Mouse (Mus musculus) thymus, adult 2 months (tissue): ENCODE results near the gene Slc7a8. TPM values are rescaled to one million over a fixed set of nuclear protein-coding genes. Genes with fewer than 3 reads are reported as not detected.
A peak's percentile ranks its signal among the peaks of the same experiment; 100 is the strongest.

Experiments used
- DNase-seq: peaks from one replicate; pipeline ENCODE4 v3.0.0; 2021
- H3K27ac ChIP-seq: fragments of 200-500 bp; 2 replicates; pipeline ENCODE4 v1.5.1; 2012; ENCODE audit warnings: low read length, control low read depth; ENCODE audit not compliant: control insufficient read depth, insufficient read depth
- H3K27me3 ChIP-seq: fragments of 200-500 bp; 2 replicates; pipeline ENCODE4 v1.6.1; 2012; ENCODE audit warnings: mild to moderate bottlenecking, low read length, moderate library complexity, mixed read lengths; ENCODE audit not compliant: control insufficient read depth, insufficient read depth
- H3K36me3 ChIP-seq: fragments of 200-500 bp; 2 replicates; pipeline ENCODE4 v1.6.1; 2012; ENCODE audit warnings: mild to moderate bottlenecking, low read length, moderate library complexity; ENCODE audit not compliant: control insufficient read depth, insufficient read depth
- H3K4me1 ChIP-seq: fragments of 200-500 bp; replicated peaks from 2 replicates; pipeline ENCODE4 v1.6.1; 2012; ENCODE audit warnings: low read length; ENCODE audit not compliant: control insufficient read depth, insufficient read depth
- H3K4me3 ChIP-seq: fragments of 200-500 bp; 2 replicates; pipeline ENCODE4 v1.5.1; 2012; ENCODE audit warnings: mild to moderate bottlenecking, low read length, control low read depth, moderate library complexity; ENCODE audit not compliant: control insufficient read depth, insufficient read depth
- CTCF ChIP-seq: fragments of 200-500 bp; IDR thresholded peaks from 2 replicates; pipeline ENCODE4 v1.5.1; 2012; ENCODE audit warnings: mild to moderate bottlenecking, control low read depth, low read length, moderate library complexity, borderline replicate concordance; ENCODE audit not compliant: control insufficient read depth, poor library complexity, insufficient read depth; ENCODE audit errors: extremely low read depth
- POLR2A ChIP-seq: fragments of 200-500 bp; IDR thresholded peaks from 2 replicates; pipeline ENCODE4 v1.6.1; 2012; ENCODE audit warnings: mild to moderate bottlenecking, low read length, control low read depth, moderate library complexity; ENCODE audit not compliant: control insufficient read depth, poor library complexity, insufficient read depth; ENCODE audit errors: extremely low read depth
- WGBS: fragments of 180-500 bp; shearing (Covaris S2); methylation state at CpG from one replicate; pipeline ENCODE4 v1.1.7; 2018; 5-methylcytosine and 5-hydroxymethylcytosine counted together
- polyA plus RNA-seq: library from polyadenylated mRNA; depleted of rRNA; stranded (reverse); fragments of >200 nt; gene quantifications from 2 replicates; pipeline ENCODE4 v1.2.3, GENCODE M21; 2012

The Slc7a8 gene
- polyA plus RNA-seq, 1 experiment: 11.6 TPM

- Histone ChIP-seq H3K4me1 (no peaks in the 10 kb centered on the region), H3K36me3 (no peaks in the 10 kb centered on the region), H3K27ac (no peak overlapping the region), H3K4me3 (no peak overlapping the region), H3K27me3 (no peaks in the 10 kb centered on the region)
- TF ChIP-seq CTCF (no peak), POLR2A (no peak)
- no peak for DNase-seq
- WGBS: 88% methylated on average over 7 of the region's 7 CpGs
Measured at GRCm38 (mm10) chr14:54720654-54721350, 60.9 kb downstream of the Slc7a8 start.

GRCm38 (mm10) chr14:54720041-54720440, 61.7 kb downstream of the Slc7a8 start:
- Histone ChIP-seq H3K4me1 (peaks cover under 1% of the 10 kb centered on the region), H3K36me3 (no peaks in the 10 kb centered on the region), H3K27ac (no peak overlapping the region), H3K4me3 (no peak overlapping the region), H3K27me3 (no peaks in the 10 kb centered on the region)
- DNase-seq: no peak
- TF ChIP-seq CTCF: no peak
- 97% methylated on average over 11 of the region's 11 CpGs for WGBS

GRCm38 (mm10) chr14:54715402-54715801, 66.3 kb downstream of the Slc7a8 start:
- WGBS: 95% methylated on average over 1 of the region's 1 CpGs

GRCm38 (mm10) chr14:54714617-54715081, 67.1 kb downstream of the Slc7a8 start:
- Histone ChIP-seq H3K27me3 (no peaks in the 10 kb centered on the region; the same call in 1 of the 2 replicates), H3K36me3 (no peaks in the 10 kb centered on the region), H3K27ac (peak overlapping the region; percentile 18; the same call in 1 of the 2 replicates), H3K4me3 (peak overlapping the region; percentile 31), H3K4me1 (peaks cover 13% of the 10 kb centered on the region)
- TF ChIP-seq CTCF: 0 out of 2 replicates have a peak, but pooled peaks have one; percentile 17
- TF ChIP-seq POLR2A: no peak
- peak; percentile 64 for DNase-seq
- 1% methylated on average over 15 of the region's 15 CpGs for WGBS

More at GRCm38 (mm10) chr14:54715402-54715801, 66.3 kb downstream of the Slc7a8 start:
- TF ChIP-seq CTCF: no peak
- TF ChIP-seq POLR2A: no peak
- peaks cover 13% of the 10 kb centered on the region for H3K4me1 ChIP-seq
- H3K27ac ChIP-seq: no peak overlapping the region
- no peak for DNase-seq
- no peaks in the 10 kb centered on the region; the same call in 1 of the 2 replicates for H3K27me3 ChIP-seq
- H3K36me3 ChIP-seq: no peaks in the 10 kb centered on the region
- no peak overlapping the region for H3K4me3 ChIP-seq

- DNase-seq: peak; percentile 69
Measured at GRCm38 (mm10) chr14:54714121-54714520, 67.6 kb downstream of the Slc7a8 start.

GRCm38 (mm10) chr14:54712861-54713260, 68.9 kb downstream of the Slc7a8 start:
- 54% methylated on average over 8 of the region's 8 CpGs for WGBS
- H3K4me1 ChIP-seq: peaks cover 13% of the 10 kb centered on the region
- TF ChIP-seq POLR2A (no peak), CTCF (no peak)
- no peak for DNase-seq
- H3K27ac ChIP-seq: no peak overlapping the region
- no peaks in the 10 kb centered on the region; the same call in 1 of the 2 replicates for H3K27me3 ChIP-seq
- H3K36me3 ChIP-seq: no peaks in the 10 kb centered on the region
- no peak overlapping the region for H3K4me3 ChIP-seq

More at GRCm38 (mm10) chr14:54714121-54714520, 67.6 kb downstream of the Slc7a8 start:
- Histone ChIP-seq H3K4me1 (peaks cover 13% of the 10 kb centered on the region), H3K36me3 (no peaks in the 10 kb centered on the region), H3K27ac (no peak overlapping the region), H3K4me3 (peak overlapping the region; percentile 46), H3K27me3 (no peaks in the 10 kb centered on the region; the same call in 1 of the 2 replicates)
- TF ChIP-seq CTCF (0 out of 2 replicates have a peak, but pooled peaks have one; percentile 23), POLR2A (no peak)
- under 1% methylated on average over 13 of the region's 13 CpGs for WGBS
